Mouse (Mus musculus) bone marrow macrophage, adult 2 months (primary cell): ENCODE results near the gene Cmc1.

ENCODE experiments used
- CTCF ChIP-seq: IDR thresholded peaks from 2 replicates; pipeline ENCODE4 v1.5.1; 2012; ENCODE audit warnings: low read depth, mild to moderate bottlenecking, low read length, moderate library complexity
- POLR2A ChIP-seq: IDR thresholded peaks from 2 replicates; pipeline ENCODE4 v1.6.1; 2012; ENCODE audit warnings: mild to moderate bottlenecking, low read depth, low read length, borderline replicate concordance

DNA sequence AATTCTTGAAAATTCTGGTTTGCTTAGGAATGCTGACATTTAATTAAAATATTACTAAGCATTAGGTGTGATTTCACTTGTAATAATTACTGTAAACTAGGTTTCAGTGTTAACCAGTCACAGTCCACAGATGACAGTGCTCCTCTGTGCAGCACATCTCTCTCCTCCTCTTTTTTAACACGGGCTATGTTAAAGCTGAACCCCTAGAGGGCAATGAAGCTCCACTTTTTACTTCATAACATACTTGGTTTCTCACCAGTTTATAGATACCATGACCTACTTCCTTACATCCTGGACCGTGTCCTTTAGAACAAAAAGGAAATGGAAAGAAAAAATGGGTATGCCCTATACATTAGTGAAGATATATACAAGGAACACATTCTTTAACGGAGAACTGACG, 50.6 kb downstream of the Cmc1 start:
- no peak for TF ChIP-seq POLR2A
- TF ChIP-seq CTCF: no peak
